Mouse (Mus musculus): ENCODE results near the gene Supt5.

DNA sequence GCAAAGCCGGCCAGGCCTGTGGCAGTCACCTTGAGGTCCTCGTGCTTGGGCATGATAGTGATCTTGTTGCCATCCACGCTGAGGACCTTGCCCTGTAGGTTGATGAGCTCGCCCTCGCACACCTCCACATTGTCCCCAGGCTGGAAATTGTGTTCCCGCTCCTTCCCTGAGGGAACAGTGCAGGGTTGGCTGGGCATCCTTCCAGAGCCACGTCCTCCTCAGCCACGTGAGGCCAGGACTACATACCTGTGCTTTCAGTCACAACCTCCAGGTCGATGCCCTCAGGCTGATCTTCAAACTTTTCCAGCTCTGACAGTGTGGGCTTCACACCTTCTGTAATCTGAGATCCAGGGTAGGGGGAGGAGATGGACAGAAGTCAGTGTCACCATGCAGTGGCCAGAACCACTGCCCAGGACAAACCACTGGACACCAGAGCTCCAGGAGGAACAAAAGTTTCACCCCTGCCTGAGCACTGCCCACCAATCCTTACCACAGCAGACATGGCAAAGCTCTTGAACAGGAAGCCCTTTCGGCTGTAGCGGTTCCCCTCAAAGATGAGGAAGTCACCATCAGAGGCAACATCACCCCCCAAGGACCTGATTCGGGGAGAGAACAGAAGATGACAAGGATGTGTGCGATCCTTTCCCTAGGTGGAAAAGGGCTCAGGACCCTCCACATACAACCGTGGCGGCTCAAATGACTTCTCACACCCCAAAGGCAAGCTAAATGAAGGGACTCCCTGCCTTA lies 16.4 kb downstream of the Supt5 start:
- no peak for TF ChIP-seq CTCF (IDR thresholded peaks at IDR 0.05; ENCODE audit: control insufficient read depth, insufficient read depth, insufficient replicate concordance, low read depth, low read length)
- no peak for TF ChIP-seq POLR2A (IDR thresholded peaks at IDR 0.05; ENCODE audit: control insufficient read depth, low read depth, low read length)

Data from testis, adult 2 months (tissue).